Mouse (Mus musculus) B cell, adult 67 days (primary cell): Measurements from ENCODE around the gene Snapc3. TPM values are rescaled to one million over a fixed set of nuclear protein-coding genes. Genes with fewer than 3 reads are reported as not detected.

ENCODE experiments used
- total RNA-seq, 2 experiments: library from RNA; stranded (reverse); gene quantifications; 4 replicates each; pipeline ENCODE4 v1.2.4; 2023

Snapc3 gene
- total RNA-seq, result 10 to 100 TPM; 45.6 to 46.4 TPM

DNA sequence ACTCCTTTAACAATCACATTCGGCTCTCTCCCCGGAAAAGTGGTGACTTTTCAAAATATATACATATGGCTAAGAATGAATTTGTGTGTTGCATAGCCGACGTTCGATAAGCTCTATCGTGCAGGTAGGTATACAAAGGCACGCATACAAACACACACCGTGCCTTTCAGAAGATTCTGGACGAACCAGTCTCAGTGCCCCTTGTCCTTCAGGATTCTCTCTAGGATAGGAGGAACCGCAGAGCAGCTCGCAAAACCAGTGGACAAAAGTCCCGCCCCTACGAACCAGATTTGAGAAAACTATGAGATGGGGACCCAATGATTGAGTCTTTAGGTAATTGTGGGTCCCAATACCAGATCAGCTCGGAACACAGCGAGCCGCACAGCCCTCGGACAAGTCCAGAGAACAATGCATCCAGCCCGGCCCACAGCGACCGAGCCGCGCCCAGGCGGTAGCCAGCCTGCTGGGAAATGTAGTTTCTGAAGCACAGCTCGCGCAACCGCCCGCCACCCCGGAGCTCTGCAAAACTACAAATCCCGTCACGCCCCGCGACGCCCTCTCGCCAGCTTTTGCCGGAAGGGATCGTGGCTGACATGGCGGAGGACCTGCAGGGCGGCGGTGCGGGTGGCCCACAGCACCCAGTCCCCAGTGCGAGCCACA, at the start of gene Snapc3:
Gene Snapc3, plus strand, starts transcription at position 565 of the 660 bp plus-strand sequence.

DNA sequence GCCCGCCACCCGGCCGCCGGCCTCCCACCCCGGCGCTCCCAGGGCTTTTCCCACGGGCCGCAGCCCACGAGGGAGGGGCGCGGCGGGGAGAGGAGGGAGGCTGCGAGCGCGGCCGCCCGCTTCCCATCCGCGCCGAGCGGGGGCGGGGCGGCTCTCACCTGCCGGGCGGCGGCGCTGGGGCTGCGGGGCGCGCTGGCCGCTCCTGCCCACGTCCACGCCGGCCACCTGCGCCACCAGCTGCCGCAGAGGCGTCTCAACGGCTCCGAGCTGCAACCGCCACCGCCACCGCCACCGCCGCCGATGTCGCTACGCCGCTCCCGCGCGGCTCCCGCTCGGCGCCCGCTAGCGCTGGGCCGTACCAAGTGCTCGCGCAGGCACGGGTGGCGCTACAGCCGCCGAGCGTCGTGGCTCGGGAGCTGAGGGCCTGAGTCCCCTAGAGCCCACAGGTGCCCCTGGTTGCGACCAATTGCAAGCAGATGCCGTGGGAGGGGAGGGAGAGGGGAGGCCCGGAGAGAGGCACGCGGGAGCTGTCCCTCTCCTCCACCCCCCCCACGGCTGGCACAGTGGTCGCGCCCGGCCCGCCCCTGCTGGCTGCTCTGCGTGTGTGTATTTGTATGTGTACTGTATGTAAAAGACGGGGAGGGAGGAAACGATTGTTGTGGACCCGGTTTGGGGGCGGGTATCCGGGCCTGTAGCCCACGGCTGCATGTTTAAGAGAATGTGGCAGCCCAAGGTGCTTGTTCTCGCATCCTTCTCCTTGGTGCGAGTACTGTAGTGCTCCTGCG, 68.8 kb downstream of the Snapc3 start, which contains the start of gene Psip1:
Gene Psip1, minus strand, starts transcription at position 343 of the 785 bp plus-strand sequence.

Other genes starting within 250 kb of the Snapc3 start
- 10 to 100 TPM; 30.1 to 33.2 TPM for gene Ttc39b, start 93.5 kb upstream of the Snapc3 start, total RNA-seq
- 10 to 100 TPM; 67.1 to 70.5 TPM for gene Psip1, start 68.7 kb downstream of the Snapc3 start, total RNA-seq
- 10 to 100 TPM; 10.1 to 12.6 TPM for gene Ccdc171, start 107.8 kb downstream of the Snapc3 start, total RNA-seq